Mouse (Mus musculus) embryonic facial prominence, embryonic 15.5 days (tissue): ENCODE results near the gene Cabp7. TPM values are rescaled to one million over a fixed set of nuclear protein-coding genes. Genes with fewer than 3 reads are reported as not detected.

Experiments used
- ATAC-seq: fragments of 200-750 bp; cut with Nextera tagmentation; 2 replicates; pipeline ENCODE4 v1.8.0; 2017; ENCODE audit warnings: low read depth, moderate TSS enrichment; ENCODE audit not compliant: insufficient number of reproducible peaks, low FRiP score, low TSS enrichment
- H3K27ac ChIP-seq: fragments of 300-500 bp; sonication (generic); replicated peaks from 2 replicates; pipeline ENCODE4 v1.5.1; 2015; ENCODE audit warnings: mild to moderate bottlenecking, inconsistent platforms
- H3K27me3 ChIP-seq: fragments of 300-500 bp; sonication (generic); 2 replicates; pipeline ENCODE4 v1.6.1; 2015; ENCODE audit warnings: inconsistent platforms
- H3K36me3 ChIP-seq: fragments of 300-500 bp; sonication (generic); 2 replicates; pipeline ENCODE4 v1.6.1; 2015; ENCODE audit warnings: mild to moderate bottlenecking, inconsistent platforms
- H3K4me1 ChIP-seq: fragments of 300-500 bp; sonication (generic); 2 replicates; pipeline ENCODE4 v1.6.1; 2015; ENCODE audit warnings: inconsistent platforms
- H3K4me2 ChIP-seq: fragments of 300-500 bp; sonication (generic); replicated peaks from 2 replicates; pipeline ENCODE4 v1.6.1; 2015; ENCODE audit warnings: mild to moderate bottlenecking, inconsistent platforms
- H3K4me3 ChIP-seq: fragments of 300-500 bp; sonication (generic); replicated peaks from 2 replicates; pipeline ENCODE4 v1.5.1; 2015; ENCODE audit warnings: mild to moderate bottlenecking, inconsistent platforms
- H3K9ac ChIP-seq: fragments of 300-500 bp; sonication (generic); 2 replicates; pipeline ENCODE4 v1.6.1; 2015; ENCODE audit warnings: inconsistent platforms
- H3K9me3 ChIP-seq: fragments of 300-500 bp; sonication (generic); replicated peaks from 2 replicates; pipeline ENCODE4 v1.6.1; 2016; ENCODE audit warnings: inconsistent platforms
- WGBS: fragments of 180-500 bp; shearing (Covaris S2); methylation state at CpG from one replicate; pipeline ENCODE4 v1.1.7; 2015; 5-methylcytosine and 5-hydroxymethylcytosine counted together
- polyA plus RNA-seq: library from polyadenylated mRNA; unstranded; fragments of >200 nt; fragmentation: Nextera tagmentation; extraction: Ambion mirVana; gene quantifications from 2 replicates; pipeline ENCODE4 v1.2.1, GENCODE M21; 2015

Cabp7 gene
- polyA plus RNA-seq, 1 experiment from 2014 or later, result 0.28 TPM

DNA sequence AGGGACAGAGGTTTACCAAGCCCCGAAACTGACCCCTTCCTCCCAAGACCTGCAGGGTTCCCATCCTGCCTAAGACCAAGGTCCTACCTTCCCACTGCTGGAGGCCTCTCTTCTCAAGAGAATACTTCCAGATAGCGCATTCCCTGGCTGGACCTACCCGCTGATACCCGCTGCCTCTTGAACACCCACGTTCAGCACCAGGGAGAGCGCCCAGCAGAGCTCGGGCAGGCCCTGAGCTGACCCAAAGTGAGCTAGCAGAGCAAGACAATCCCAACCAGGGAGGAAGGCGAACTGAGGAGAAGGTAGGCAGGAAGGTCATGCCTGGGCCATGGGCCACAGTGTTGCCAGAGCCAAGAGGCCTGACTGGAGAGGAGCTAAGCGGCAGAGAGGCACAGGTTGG, 3.7 kb upstream of the Cabp7 start:
- peaks cover 57% of the 10 kb centered on the region for H3K27me3 ChIP-seq
- 6% methylated on average over 9 of the region's 9 CpGs for WGBS

GRCm38 (mm10) chr11:4747285-4747684, 707 bp upstream of the Cabp7 start:
- Histone ChIP-seq H3K9ac (no peak overlapping the region), H3K4me3 (peak overlapping the region; percentile 51), H3K27me3 (peaks cover 84% of the 10 kb centered on the region), H3K9me3 (no peaks in the 10 kb centered on the region), H3K4me2 (peak overlapping the region; percentile 98), H3K36me3 (no peaks in the 10 kb centered on the region), H3K4me1 (peaks cover 19% of the 10 kb centered on the region), H3K27ac (no peak overlapping the region)
- WGBS, result 1% methylated on average over 12 of the region's 12 CpGs
- no peak for ATAC-seq

More for the DNA sequence above, 3.7 kb upstream of the Cabp7 start:
- Histone ChIP-seq H3K9me3 (no peaks in the 10 kb centered on the region), H3K4me2 (no peak overlapping the region), H3K36me3 (no peaks in the 10 kb centered on the region), H3K4me1 (peaks cover 19% of the 10 kb centered on the region), H3K9ac (no peak overlapping the region), H3K27ac (no peak overlapping the region), H3K4me3 (no peak overlapping the region)
- no peak for ATAC-seq

DNA sequence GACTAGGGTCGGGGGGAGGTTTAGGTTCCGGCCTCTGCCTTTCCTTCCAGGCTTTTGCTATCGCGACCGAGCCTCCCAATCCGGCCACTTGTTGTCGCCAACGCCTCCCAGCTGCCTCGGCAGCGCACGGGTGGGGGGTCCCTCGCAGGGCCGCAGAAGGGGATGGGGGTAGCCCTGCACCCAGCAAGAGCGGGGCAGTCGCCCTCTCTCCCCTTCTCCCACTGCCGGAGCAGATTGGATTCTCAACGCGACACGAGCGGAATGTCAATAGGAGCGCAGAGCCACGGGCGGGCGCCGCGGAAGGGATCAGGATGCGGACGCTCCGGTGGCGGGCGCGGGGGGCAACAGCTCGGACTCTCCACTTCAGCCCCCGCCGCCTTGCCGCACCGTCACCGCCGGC, 609 bp downstream of the Cabp7 start:
- Histone ChIP-seq H3K27ac (no peak overlapping the region), H3K4me2 (peak overlapping the region; percentile 98), H3K27me3 (peaks cover 82% of the 10 kb centered on the region), H3K9me3 (no peaks in the 10 kb centered on the region), H3K4me1 (peaks cover 19% of the 10 kb centered on the region), H3K9ac (no peak overlapping the region), H3K36me3 (no peaks in the 10 kb centered on the region), H3K4me3 (peak overlapping the region; percentile 51)
- no peak for ATAC-seq
- under 1% methylated on average over 39 of the region's 39 CpGs for WGBS

DNA sequence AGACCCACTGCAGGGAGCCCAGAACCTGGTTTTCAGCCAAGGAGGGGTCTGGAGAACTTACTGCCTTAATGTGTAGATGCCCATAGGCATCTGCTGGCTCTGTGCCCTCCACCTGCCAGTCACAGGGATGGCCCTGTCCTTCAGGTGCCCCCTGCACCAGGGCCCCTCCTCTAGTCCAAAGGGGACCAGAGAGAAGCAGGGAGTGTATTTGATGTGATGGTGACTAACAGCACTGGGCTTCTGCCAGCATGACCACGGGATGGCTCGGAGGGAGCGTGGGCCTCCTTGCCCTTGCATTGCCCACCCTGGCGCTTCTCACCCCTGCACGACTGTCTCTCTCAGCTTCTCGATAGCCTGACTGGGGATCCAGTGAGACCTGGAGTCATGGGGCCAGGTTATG, 1.9 kb downstream of the Cabp7 start:
- Histone ChIP-seq H3K4me1 (peaks cover 19% of the 10 kb centered on the region), H3K9ac (no peak overlapping the region), H3K4me3 (no peak overlapping the region), H3K9me3 (no peaks in the 10 kb centered on the region), H3K36me3 (no peaks in the 10 kb centered on the region), H3K4me2 (no peak overlapping the region), H3K27ac (no peak overlapping the region), H3K27me3 (peaks cover 74% of the 10 kb centered on the region)
- WGBS, result 67% methylated on average over 6 of the region's 6 CpGs
- ATAC-seq, result no peak

- 58% methylated on average over 5 of the region's 5 CpGs for WGBS
- H3K9ac ChIP-seq, result no peak overlapping the region
- H3K4me1 ChIP-seq, result peaks cover 3% of the 10 kb centered on the region
- H3K9me3 ChIP-seq, result no peaks in the 10 kb centered on the region
- no peaks in the 10 kb centered on the region for H3K36me3 ChIP-seq
- H3K27me3 ChIP-seq, result peaks cover 35% of the 10 kb centered on the region
- H3K4me2 ChIP-seq, result no peak overlapping the region
- no peak overlapping the region for H3K27ac ChIP-seq
- ATAC-seq, result no peak
- no peak overlapping the region for H3K4me3 ChIP-seq
Measured at GRCm38 (mm10) chr11:4740785-4741184, 5.8 kb downstream of the Cabp7 start.

- H3K4me1 ChIP-seq, result no peaks in the 10 kb centered on the region
- 90% methylated on average over 16 of the region's 16 CpGs for WGBS
Measured at GRCm38 (mm10) chr11:4738719-4739118, 7.9 kb downstream of the Cabp7 start.

DNA sequence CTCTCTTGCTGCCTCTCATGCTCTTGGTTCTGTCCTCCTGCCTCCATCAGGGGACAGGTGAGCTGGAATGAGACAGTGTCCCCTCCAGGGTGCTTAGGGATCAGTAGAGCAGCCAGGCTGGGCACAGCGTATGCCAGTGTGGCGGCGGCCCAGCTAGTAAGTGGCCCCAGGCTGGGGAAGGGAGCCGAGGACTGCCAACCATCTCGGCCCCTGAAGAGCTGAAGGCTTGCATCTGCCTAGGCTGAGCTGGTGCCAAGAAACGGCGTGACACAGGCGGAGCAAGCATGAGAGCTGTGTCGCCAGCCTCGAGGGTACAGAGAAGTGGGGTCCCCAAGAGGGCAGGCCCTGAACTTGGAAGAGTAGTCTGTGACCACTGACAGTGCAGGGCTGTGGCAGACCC, 8.9 kb downstream of the Cabp7 start:
- no peak for ATAC-seq
- WGBS, result 63% methylated on average over 10 of the region's 10 CpGs
- H3K27me3 ChIP-seq, result peaks cover 4% of the 10 kb centered on the region

More at GRCm38 (mm10) chr11:4738719-4739118, 7.9 kb downstream of the Cabp7 start:
- ATAC-seq, result no peak
- Histone ChIP-seq H3K9me3 (no peaks in the 10 kb centered on the region), H3K27me3 (peaks cover 14% of the 10 kb centered on the region), H3K9ac (no peak overlapping the region), H3K36me3 (no peaks in the 10 kb centered on the region), H3K4me2 (no peak overlapping the region), H3K27ac (no peak overlapping the region), H3K4me3 (no peak overlapping the region)

DNA sequence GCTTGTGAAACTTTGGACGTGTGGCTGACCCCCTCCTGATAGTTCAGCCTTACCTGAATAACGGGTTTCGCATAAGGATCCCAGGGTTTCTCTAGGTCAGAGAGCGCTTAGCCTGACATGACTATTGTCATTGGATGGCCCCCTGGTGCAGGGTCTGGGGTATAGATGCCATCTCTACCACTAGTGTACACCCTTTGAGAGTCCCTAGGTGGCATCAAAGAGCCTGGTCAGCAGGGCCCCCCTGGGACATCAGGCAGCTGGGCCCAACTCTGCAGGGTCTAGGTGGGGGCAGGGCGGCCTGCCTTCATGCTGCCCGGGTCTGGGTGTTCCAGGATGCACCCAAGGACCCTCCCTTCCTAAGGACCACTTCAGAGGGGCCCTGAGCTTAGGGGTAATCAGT, 10.2 kb downstream of the Cabp7 start:
- Histone ChIP-seq H3K27me3 (no peaks in the 10 kb centered on the region), H3K4me2 (no peak overlapping the region), H3K27ac (no peak overlapping the region), H3K4me1 (no peaks in the 10 kb centered on the region), H3K4me3 (no peak overlapping the region), H3K9ac (no peak overlapping the region), H3K9me3 (no peaks in the 10 kb centered on the region), H3K36me3 (peaks cover 7% of the 10 kb centered on the region; the same call in 1 of the 2 replicates)
- 55% methylated on average over 6 of the region's 6 CpGs for WGBS
- ATAC-seq, result no peak

More for the DNA sequence above, 8.9 kb downstream of the Cabp7 start:
- H3K36me3 ChIP-seq, result peaks cover 3% of the 10 kb centered on the region; the same call in 1 of the 2 replicates
- H3K4me2 ChIP-seq, result no peak overlapping the region
- no peak overlapping the region for H3K4me3 ChIP-seq
- no peak overlapping the region for H3K27ac ChIP-seq
- no peak overlapping the region for H3K9ac ChIP-seq
- no peaks in the 10 kb centered on the region for H3K9me3 ChIP-seq
- H3K4me1 ChIP-seq, result no peaks in the 10 kb centered on the region

GRCm38 (mm10) chr11:4734179-4734578, 12.4 kb downstream of the Cabp7 start:
- H3K4me1 ChIP-seq, result peaks cover 13% of the 10 kb centered on the region
- H3K36me3 ChIP-seq, result peaks cover 7% of the 10 kb centered on the region; the same call in 1 of the 2 replicates
- no peak for ATAC-seq
- no peak overlapping the region for H3K4me3 ChIP-seq
- no peaks in the 10 kb centered on the region for H3K9me3 ChIP-seq
- H3K27ac ChIP-seq, result no peak overlapping the region
- 29% methylated on average over 12 of the region's 12 CpGs for WGBS
- no peak overlapping the region for H3K9ac ChIP-seq
- no peak overlapping the region for H3K4me2 ChIP-seq
- no peaks in the 10 kb centered on the region for H3K27me3 ChIP-seq

- ATAC-seq, result no peak
- Histone ChIP-seq H3K9ac (no peak overlapping the region), H3K4me3 (no peak overlapping the region), H3K4me2 (no peak overlapping the region), H3K4me1 (peaks cover 13% of the 10 kb centered on the region), H3K36me3 (peaks cover 7% of the 10 kb centered on the region; the same call in 1 of the 2 replicates), H3K27me3 (no peaks in the 10 kb centered on the region), H3K27ac (no peak overlapping the region), H3K9me3 (no peaks in the 10 kb centered on the region)
- 62% methylated on average over 7 of the region's 7 CpGs for WGBS
Measured at GRCm38 (mm10) chr11:4731781-4732180, 14.8 kb downstream of the Cabp7 start.

- Histone ChIP-seq H3K27me3 (no peaks in the 10 kb centered on the region), H3K4me1 (peaks cover 13% of the 10 kb centered on the region), H3K4me3 (no peak overlapping the region), H3K9me3 (no peaks in the 10 kb centered on the region), H3K9ac (no peak overlapping the region), H3K4me2 (no peak overlapping the region), H3K36me3 (peaks cover 14% of the 10 kb centered on the region), H3K27ac (no peak overlapping the region)
- WGBS, result 62% methylated on average over 5 of the region's 5 CpGs
- no peak for ATAC-seq
Measured at GRCm38 (mm10) chr11:4730913-4731312, 15.7 kb downstream of the Cabp7 start.

- 53% methylated on average over 6 of the region's 6 CpGs for WGBS
- H3K27ac ChIP-seq, result no peak overlapping the region
- no peak for ATAC-seq
- no peak overlapping the region for H3K9ac ChIP-seq
- peaks cover 19% of the 10 kb centered on the region for H3K36me3 ChIP-seq
- H3K27me3 ChIP-seq, result no peaks in the 10 kb centered on the region
- no peaks in the 10 kb centered on the region for H3K9me3 ChIP-seq
- peaks cover 13% of the 10 kb centered on the region for H3K4me1 ChIP-seq
- H3K4me3 ChIP-seq, result no peak overlapping the region
- no peak overlapping the region for H3K4me2 ChIP-seq
Measured at GRCm38 (mm10) chr11:4730096-4730495, 16.5 kb downstream of the Cabp7 start.
